Mouse (Mus musculus) gastrocnemius, postnatal 25 days (tissue): ENCODE data around the gene Plxdc1. TPM values are rescaled to one million over a fixed set of nuclear protein-coding genes. Genes with fewer than 3 reads are reported as not detected.
A peak's percentile ranks its signal among the peaks of the same experiment; 100 is the strongest.

Experiments
- DNase-seq: peaks from one replicate; pipeline ENCODE4 v3.0.0; 2022
- total RNA-seq, 2 experiments: library from RNA; stranded (reverse); gene quantifications; 1 replicate in 1 of 2; 2 replicates in 1 of 2; pipeline ENCODE4 v1.2.3; 2021

Gene Plxdc1
- total RNA-seq, 2 experiments from 2014 or later: 3.1 TPM

GRCm38 (mm10) chr11:98016824-98017223 lies 30.6 kb upstream of the Plxdc1 start:
- DNase-seq: peak; percentile 78

- no peak for DNase-seq
Measured at GRCm38 (mm10) chr11:98016177-98016576, 29.9 kb upstream of the Plxdc1 start.

GRCm38 (mm10) chr11:98012831-98013230 lies 26.6 kb upstream of the Plxdc1 start:
- DNase-seq: no peak

GRCm38 (mm10) chr11:98011716-98012115 lies 25.5 kb upstream of the Plxdc1 start:
- DNase-seq: no peak

GRCm38 (mm10) chr11:98008087-98008486 lies 21.8 kb upstream of the Plxdc1 start:
- DNase-seq: no peak

GRCm38 (mm10) chr11:98005686-98006085 lies 19.4 kb upstream of the Plxdc1 start:
- peak; percentile 77 for DNase-seq

- DNase-seq: peak; percentile 48
Measured at GRCm38 (mm10) chr11:98005076-98005475, 18.8 kb upstream of the Plxdc1 start.

GRCm38 (mm10) chr11:98004161-98004560 lies 17.9 kb upstream of the Plxdc1 start:
- DNase-seq: peak; percentile 6

GRCm38 (mm10) chr11:98003171-98003671 lies 17.0 kb upstream of the Plxdc1 start:
- peak; percentile 26 for DNase-seq

GRCm38 (mm10) chr11:98002627-98003026 lies 16.4 kb upstream of the Plxdc1 start:
- no peak for DNase-seq

- DNase-seq: no peak
Measured at GRCm38 (mm10) chr11:98001986-98002385, 15.7 kb upstream of the Plxdc1 start.

GRCm38 (mm10) chr11:98001351-98001824 lies 15.1 kb upstream of the Plxdc1 start:
- DNase-seq: no peak

- no peak for DNase-seq
Measured at GRCm38 (mm10) chr11:98000378-98001140, 14.3 kb upstream of the Plxdc1 start.

GRCm38 (mm10) chr11:97999748-98000147 lies 13.5 kb upstream of the Plxdc1 start:
- no peak for DNase-seq

- no peak for DNase-seq
Measured at GRCm38 (mm10) chr11:97998898-97999608, 12.8 kb upstream of the Plxdc1 start.

GRCm38 (mm10) chr11:97998074-97998793 lies 12.0 kb upstream of the Plxdc1 start:
- DNase-seq: no peak

GRCm38 (mm10) chr11:97997387-97997960 lies 11.2 kb upstream of the Plxdc1 start:
- DNase-seq: no peak

- no peak for DNase-seq
Measured at GRCm38 (mm10) chr11:97996691-97997090, 10.4 kb upstream of the Plxdc1 start.

- peak; percentile 55 for DNase-seq
Measured at GRCm38 (mm10) chr11:97995564-97996288, 9.5 kb upstream of the Plxdc1 start, which contains the start of gene Arl5c. Arl5c (minus strand) TSS chr11:97996181.

GRCm38 (mm10) chr11:97994539-97995100 lies 8.4 kb upstream of the Plxdc1 start:
- peak; percentile 76 for DNase-seq

- DNase-seq: peak; percentile 82
Measured at GRCm38 (mm10) chr11:97988530-97989096, 2.4 kb upstream of the Plxdc1 start.
